Mouse (Mus musculus): ENCODE data around the gene Cmc2. TPM values are rescaled to one million over a fixed set of nuclear protein-coding genes. Genes with fewer than 3 reads are reported as not detected.

Gene Cmc2
- polyA plus RNA-seq, 1 experiment from 2014 or later, result 86.0 TPM

- H3K9me3 ChIP-seq (ENCODE audit: control insufficient read depth, low read depth, low read length), result no peaks in the 10 kb centered on the region
- peaks cover 45% of the 10 kb centered on the region for H3K36me3 ChIP-seq (ENCODE audit: control insufficient read depth, insufficient read depth, low read length)
- H3K4me2 ChIP-seq (replicated peaks; ENCODE audit: low read depth, low read length), result no peak overlapping the region
- H3K9ac ChIP-seq (replicated peaks; ENCODE audit: low read depth, low read length), result no peak overlapping the region
- H3K27me3 ChIP-seq (ENCODE audit: control insufficient read depth, insufficient read depth, low read length), result no peaks in the 10 kb centered on the region
- no peak overlapping the region for H3K27ac ChIP-seq (ENCODE audit: low read length)
- H3K4me1 ChIP-seq (ENCODE audit: control insufficient read depth, insufficient read depth, low read length), result no peaks in the 10 kb centered on the region
- ATAC-seq (ENCODE audit: insufficient number of reproducible peaks, insufficient read depth, low FRiP score, low read depth), result no peak
- WGBS, result 93% methylated on average over 4 of the region's 4 CpGs
- no peak overlapping the region for H3K4me3 ChIP-seq (ENCODE audit: low read depth, low read length)
Measured at GRCm38 (mm10) chr8:116934976-116935375, 13.7 kb upstream of the Cmc2 start.

- no peak for ATAC-seq (ENCODE audit: insufficient number of reproducible peaks, insufficient read depth, low FRiP score, low read depth)
- Histone ChIP-seq H3K9me3 (ENCODE audit: control insufficient read depth, low read depth, low read length) (no peaks in the 10 kb centered on the region), H3K4me3 (ENCODE audit: low read depth, low read length) (no peak overlapping the region), H3K4me1 (ENCODE audit: control insufficient read depth, insufficient read depth, low read length) (no peaks in the 10 kb centered on the region), H3K4me2 (replicated peaks; ENCODE audit: low read depth, low read length) (no peak overlapping the region), H3K27ac (ENCODE audit: low read length) (no peak overlapping the region), H3K36me3 (ENCODE audit: control insufficient read depth, insufficient read depth, low read length) (peaks cover 28% of the 10 kb centered on the region), H3K27me3 (ENCODE audit: control insufficient read depth, insufficient read depth, low read length) (no peaks in the 10 kb centered on the region), H3K9ac (replicated peaks; ENCODE audit: low read depth, low read length) (no peak overlapping the region)
- 88% methylated on average over 5 of the region's 5 CpGs for WGBS
Measured at GRCm38 (mm10) chr8:116928588-116928987, 7.3 kb upstream of the Cmc2 start.

- H3K4me2 ChIP-seq (replicated peaks; ENCODE audit: low read depth, low read length), result no peak overlapping the region
- H3K27ac ChIP-seq (ENCODE audit: low read length), result no peak overlapping the region
- H3K9ac ChIP-seq (replicated peaks; ENCODE audit: low read depth, low read length), result no peak overlapping the region
- no peaks in the 10 kb centered on the region for H3K4me1 ChIP-seq (ENCODE audit: control insufficient read depth, insufficient read depth, low read length)
- no peak for ATAC-seq (ENCODE audit: insufficient number of reproducible peaks, insufficient read depth, low FRiP score, low read depth)
- H3K27me3 ChIP-seq (ENCODE audit: control insufficient read depth, insufficient read depth, low read length), result no peaks in the 10 kb centered on the region
- H3K4me3 ChIP-seq (ENCODE audit: low read depth, low read length), result no peak overlapping the region
- WGBS, result 83% methylated on average over 9 of the region's 9 CpGs
- peaks cover 21% of the 10 kb centered on the region for H3K36me3 ChIP-seq (ENCODE audit: control insufficient read depth, insufficient read depth, low read length)
- H3K9me3 ChIP-seq (ENCODE audit: control insufficient read depth, low read depth, low read length), result no peaks in the 10 kb centered on the region
Measured at GRCm38 (mm10) chr8:116927880-116928279, 6.6 kb upstream of the Cmc2 start.

- Histone ChIP-seq H3K36me3 (ENCODE audit: control insufficient read depth, insufficient read depth, low read length) (peaks cover 9% of the 10 kb centered on the region), H3K27me3 (ENCODE audit: control insufficient read depth, insufficient read depth, low read length) (no peaks in the 10 kb centered on the region), H3K4me3 (ENCODE audit: low read depth, low read length) (no peak overlapping the region), H3K4me1 (ENCODE audit: control insufficient read depth, insufficient read depth, low read length) (peaks cover 5% of the 10 kb centered on the region; the same call in 1 of the 2 replicates), H3K9ac (replicated peaks; ENCODE audit: low read depth, low read length) (no peak overlapping the region), H3K9me3 (ENCODE audit: control insufficient read depth, low read depth, low read length) (no peaks in the 10 kb centered on the region), H3K27ac (ENCODE audit: low read length) (no peak overlapping the region), H3K4me2 (replicated peaks; ENCODE audit: low read depth, low read length) (no peak overlapping the region)
- ATAC-seq (ENCODE audit: insufficient number of reproducible peaks, insufficient read depth, low FRiP score, low read depth), result no peak
- WGBS, result 88% methylated on average over 8 of the region's 8 CpGs
Measured at GRCm38 (mm10) chr8:116923526-116923925, 2.3 kb upstream of the Cmc2 start.

GRCm38 (mm10) chr8:116922060-116922757 lies 954 bp upstream of the Cmc2 start:
- H3K4me2 ChIP-seq (replicated peaks; ENCODE audit: low read depth, low read length), result peak overlapping the region; percentile 75
- no peaks in the 10 kb centered on the region for H3K9me3 ChIP-seq (ENCODE audit: control insufficient read depth, low read depth, low read length)
- H3K36me3 ChIP-seq (ENCODE audit: control insufficient read depth, insufficient read depth, low read length), result peaks cover 9% of the 10 kb centered on the region
- H3K27ac ChIP-seq (ENCODE audit: low read length), result 0 out of 2 replicates have a peak overlapping the region, but pooled peaks have one; percentile 52
- peaks cover 5% of the 10 kb centered on the region; the same call in 1 of the 2 replicates for H3K4me1 ChIP-seq (ENCODE audit: control insufficient read depth, insufficient read depth, low read length)
- peak; percentile 14; the same call in 1 of the 2 replicates for ATAC-seq (ENCODE audit: insufficient number of reproducible peaks, insufficient read depth, low FRiP score, low read depth)
- no peaks in the 10 kb centered on the region for H3K27me3 ChIP-seq (ENCODE audit: control insufficient read depth, insufficient read depth, low read length)
- 28% methylated on average over 17 of the region's 17 CpGs for WGBS
- H3K4me3 ChIP-seq (ENCODE audit: low read depth, low read length), result peak overlapping the region; percentile 81
- H3K9ac ChIP-seq (replicated peaks; ENCODE audit: low read depth, low read length), result peak overlapping the region; percentile 81

GRCm38 (mm10) chr8:116921005-116921336 lies 284 bp downstream of the Cmc2 start:
- no peaks in the 10 kb centered on the region for H3K9me3 ChIP-seq (ENCODE audit: control insufficient read depth, low read depth, low read length)
- H3K4me1 ChIP-seq (ENCODE audit: control insufficient read depth, insufficient read depth, low read length), result peaks cover 5% of the 10 kb centered on the region; the same call in 1 of the 2 replicates
- peak overlapping the region; percentile 52 for H3K27ac ChIP-seq (ENCODE audit: low read length)
- H3K9ac ChIP-seq (replicated peaks; ENCODE audit: low read depth, low read length), result peak overlapping the region; percentile 81
- H3K27me3 ChIP-seq (ENCODE audit: control insufficient read depth, insufficient read depth, low read length), result no peaks in the 10 kb centered on the region
- WGBS, result under 1% methylated on average over 22 of the region's 22 CpGs
- H3K4me3 ChIP-seq (ENCODE audit: low read depth, low read length), result peak overlapping the region; percentile 81
- H3K4me2 ChIP-seq (replicated peaks; ENCODE audit: low read depth, low read length), result peak overlapping the region; percentile 75
- peaks cover 4% of the 10 kb centered on the region for H3K36me3 ChIP-seq (ENCODE audit: control insufficient read depth, insufficient read depth, low read length)
- ATAC-seq (ENCODE audit: insufficient number of reproducible peaks, insufficient read depth, low FRiP score, low read depth), result peak; percentile 62; the same call in 1 of the 2 replicates

GRCm38 (mm10) chr8:116905836-116906235 lies 15.4 kb downstream of the Cmc2 start:
- WGBS, result 93% methylated on average over 4 of the region's 4 CpGs

GRCm38 (mm10) chr8:116905252-116905651 lies 16.0 kb downstream of the Cmc2 start:
- Histone ChIP-seq H3K4me2 (replicated peaks; ENCODE audit: low read depth, low read length) (no peak overlapping the region), H3K4me3 (ENCODE audit: low read depth, low read length) (no peak overlapping the region), H3K9ac (replicated peaks; ENCODE audit: low read depth, low read length) (no peak overlapping the region), H3K4me1 (ENCODE audit: control insufficient read depth, insufficient read depth, low read length) (no peaks in the 10 kb centered on the region), H3K9me3 (ENCODE audit: control insufficient read depth, low read depth, low read length) (no peaks in the 10 kb centered on the region; the same call in 1 of the 2 replicates), H3K27me3 (ENCODE audit: control insufficient read depth, insufficient read depth, low read length) (no peaks in the 10 kb centered on the region), H3K27ac (ENCODE audit: low read length) (no peak overlapping the region), H3K36me3 (ENCODE audit: control insufficient read depth, insufficient read depth, low read length) (no peaks in the 10 kb centered on the region; the same call in 1 of the 2 replicates)
- WGBS, result 92% methylated on average over 4 of the region's 4 CpGs
- ATAC-seq (ENCODE audit: insufficient number of reproducible peaks, insufficient read depth, low FRiP score, low read depth), result no peak

More at GRCm38 (mm10) chr8:116905836-116906235, 15.4 kb downstream of the Cmc2 start:
- Histone ChIP-seq H3K4me1 (ENCODE audit: control insufficient read depth, insufficient read depth, low read length) (no peaks in the 10 kb centered on the region), H3K27ac (ENCODE audit: low read length) (no peak overlapping the region), H3K4me2 (replicated peaks; ENCODE audit: low read depth, low read length) (no peak overlapping the region), H3K9ac (replicated peaks; ENCODE audit: low read depth, low read length) (no peak overlapping the region), H3K36me3 (ENCODE audit: control insufficient read depth, insufficient read depth, low read length) (no peaks in the 10 kb centered on the region; the same call in 1 of the 2 replicates), H3K4me3 (ENCODE audit: low read depth, low read length) (no peak overlapping the region), H3K27me3 (ENCODE audit: control insufficient read depth, insufficient read depth, low read length) (no peaks in the 10 kb centered on the region), H3K9me3 (ENCODE audit: control insufficient read depth, low read depth, low read length) (no peaks in the 10 kb centered on the region; the same call in 1 of the 2 replicates)
- ATAC-seq (ENCODE audit: insufficient number of reproducible peaks, insufficient read depth, low FRiP score, low read depth), result no peak

All from stomach, embryonic 14.5 days (tissue).